Mouse (Mus musculus): ENCODE measurements at regions not wholly inside any gene's neighbourhood (a gene's known extent, or its start where the extent isn't known, plus 50 kb on each side); places are given as distances from the start of the nearest gene placed in this dataset.
A peak's percentile ranks its signal among the peaks of the same experiment; 100 is the strongest.
"Not testable (repeated sequence)": the region's sequence is repeated elsewhere in the genome, so short reads cannot be mapped to it uniquely, and the experiment has no call there.

DNA sequence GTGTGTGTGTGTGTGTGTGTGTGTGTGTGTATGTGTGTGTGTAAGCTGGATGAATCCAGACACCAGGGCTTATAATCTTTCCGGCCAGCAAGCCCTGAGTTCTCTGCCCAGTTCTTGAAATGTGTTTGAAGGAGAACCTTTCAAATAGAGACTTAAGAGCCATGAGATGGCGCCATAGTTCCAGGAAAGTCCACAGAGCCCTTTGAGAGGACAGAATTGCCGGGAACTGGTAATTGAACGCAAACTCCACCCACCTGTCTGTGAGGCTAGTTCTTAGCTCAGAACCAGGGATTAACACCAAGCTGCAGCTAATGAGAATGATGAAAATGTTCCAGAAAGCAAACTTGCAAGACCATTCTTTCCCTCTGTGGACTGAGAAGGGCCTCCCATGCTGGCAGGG is 72.2 kb downstream of the Trim42 start:
- DNase-seq (ENCODE audit: low read depth, low spot score), result peak; percentile 39

DNA sequence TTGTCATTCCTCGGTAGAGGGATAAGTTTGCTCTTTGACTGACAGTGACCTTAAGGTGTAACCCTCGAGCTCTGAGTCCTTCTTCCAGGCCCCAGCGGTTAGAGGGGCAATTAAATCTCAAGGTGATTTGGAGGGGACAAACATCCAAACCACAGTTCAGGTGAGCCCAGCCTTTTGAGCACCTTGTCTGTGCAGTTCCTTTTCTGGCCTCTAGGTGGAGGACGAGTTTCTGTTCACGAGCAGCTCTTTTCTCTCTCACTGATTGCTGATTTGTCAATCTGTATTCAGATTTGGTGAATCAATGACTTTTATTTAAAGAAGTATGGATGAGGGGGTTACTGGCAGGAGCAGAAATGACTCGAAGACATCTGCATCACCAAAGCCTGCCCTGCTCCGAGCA is 74.0 kb downstream of the Trim42 start:
- no peak for DNase-seq (ENCODE audit: low read depth, low spot score)

DNA sequence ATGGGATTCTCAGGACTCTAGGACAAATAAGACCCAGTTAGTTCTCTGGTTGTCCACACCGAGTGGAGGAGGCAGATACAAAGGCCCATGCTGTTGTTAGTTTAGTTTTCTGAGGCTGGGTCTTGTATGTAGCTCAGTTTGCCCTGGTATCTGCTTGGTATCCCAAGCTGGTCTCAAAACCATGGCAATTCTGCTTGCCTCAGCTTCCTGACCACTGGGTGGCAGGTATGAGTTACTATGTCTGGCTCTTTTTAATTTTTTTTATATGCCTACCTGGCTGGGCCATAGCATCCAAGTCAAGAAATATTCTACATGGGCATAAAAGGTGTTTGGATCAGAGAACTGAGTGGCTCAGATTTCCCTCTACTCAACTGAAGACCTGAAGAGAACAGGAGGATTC is 77.9 kb downstream of the Trim42 start:
- DNase-seq (ENCODE audit: low read depth, low spot score), result no peak

DNA sequence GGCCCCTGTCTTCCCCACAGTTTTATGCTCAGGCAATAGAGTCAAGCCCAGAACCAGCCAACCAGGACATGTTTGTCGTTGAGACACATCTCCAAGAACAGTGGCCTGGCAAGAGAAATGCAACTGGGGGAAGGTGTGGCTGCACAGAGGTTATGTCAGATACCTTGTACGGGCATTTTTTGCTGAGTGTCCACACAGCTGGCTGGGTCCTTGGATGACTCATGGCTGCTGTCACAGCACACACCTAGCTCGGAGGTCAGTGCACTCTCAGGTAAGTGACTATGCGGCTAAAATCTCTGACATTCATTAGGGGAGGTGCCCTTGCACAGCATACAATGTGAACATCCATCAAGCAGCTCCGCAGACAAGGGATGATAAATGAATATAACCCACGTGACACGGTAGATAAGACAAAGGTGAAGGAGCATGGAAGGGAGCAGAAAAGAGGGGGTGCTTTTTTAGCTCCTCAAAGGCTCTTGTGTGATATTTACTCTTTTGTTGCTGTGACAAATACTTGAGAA is 85.4 kb downstream of the Trim42 start:
- DNase-seq (ENCODE audit: low read depth, low spot score), result no peak

DNA sequence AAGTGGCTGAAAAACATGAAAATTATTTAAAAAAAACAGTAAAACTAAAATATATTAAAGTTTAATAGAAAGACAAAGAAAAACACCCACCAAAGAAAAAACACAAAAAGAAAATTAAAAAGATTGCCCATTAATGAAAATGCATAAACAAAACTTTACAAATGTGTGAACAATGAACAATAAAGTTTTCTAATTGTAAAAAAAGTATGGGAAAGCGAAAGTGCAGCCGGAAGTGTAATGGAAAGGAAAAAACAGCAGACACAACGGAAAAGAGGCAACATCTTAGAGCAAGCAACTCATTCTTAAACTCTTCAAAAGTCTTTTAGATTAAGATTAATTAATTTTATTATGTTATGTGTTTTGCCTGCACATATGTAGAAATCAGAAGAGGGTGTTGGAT is 87.7 kb downstream of the Trim42 start:
- DNase-seq (ENCODE audit: low read depth, low spot score), result no peak

DNA sequence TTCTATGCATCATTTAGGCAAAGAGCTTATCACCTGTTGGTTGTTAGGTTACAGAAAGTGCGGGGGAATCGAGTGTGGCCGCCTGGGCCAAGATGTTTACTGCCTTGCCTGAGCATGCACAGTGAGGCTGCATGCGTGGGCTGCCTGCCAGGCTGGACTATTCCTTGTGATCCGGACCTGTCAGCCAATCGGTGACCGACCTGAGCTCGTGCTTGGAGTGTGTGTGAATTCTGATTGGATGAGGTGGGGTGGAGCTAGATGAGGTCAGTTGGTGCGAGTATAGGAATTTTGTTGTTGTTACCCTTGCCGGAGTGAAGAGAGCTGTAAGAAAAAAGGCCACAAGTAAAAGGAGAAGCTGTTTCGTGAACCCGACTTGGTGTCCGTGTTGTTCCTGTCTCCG is 94.3 kb downstream of the Trim42 start:
- DNase-seq (ENCODE audit: low read depth, low spot score), result not testable (repeated sequence)

DNA sequence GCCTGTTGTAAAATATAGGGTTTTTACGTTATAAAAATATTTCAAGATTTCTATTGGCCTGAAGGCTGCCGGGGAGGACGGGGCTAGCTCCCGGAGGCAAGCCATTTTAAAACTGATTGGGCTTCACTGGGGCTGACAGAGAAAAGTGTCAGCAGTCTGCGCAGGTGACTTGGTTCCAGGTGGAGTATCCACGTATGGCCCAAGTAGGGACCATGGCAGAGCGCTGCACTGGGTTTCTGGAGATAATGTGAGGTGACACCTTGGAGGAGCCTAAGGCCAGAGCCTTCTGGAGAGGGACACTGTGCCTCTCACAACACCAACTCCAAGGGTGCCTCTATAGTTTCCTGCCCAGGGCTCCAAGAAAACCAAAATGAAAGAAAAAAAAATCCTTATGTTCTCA is 95.9 kb downstream of the Trim42 start:
- no peak for DNase-seq (ENCODE audit: low read depth, low spot score)

DNA sequence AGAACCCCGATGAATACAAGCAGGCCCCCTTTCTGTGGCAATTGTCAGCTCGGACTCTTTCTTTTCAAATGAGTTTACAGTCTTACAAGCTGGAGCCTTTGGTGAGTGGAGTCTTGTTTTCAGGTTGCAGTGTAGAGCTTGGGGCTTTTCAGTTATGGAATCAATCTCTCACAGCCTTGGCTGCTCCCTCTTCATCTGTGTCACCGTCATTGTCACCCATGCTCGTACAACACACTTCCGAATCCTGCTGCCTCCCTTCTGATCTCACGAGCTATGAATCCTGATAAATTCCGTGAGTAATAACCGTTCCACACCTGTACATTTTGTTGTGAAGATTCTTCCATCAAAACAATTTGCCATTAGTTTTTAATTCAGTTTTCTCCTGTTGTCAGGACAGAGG is 97.7 kb downstream of the Trim42 start:
- DNase-seq (ENCODE audit: low read depth, low spot score), result no peak

DNA sequence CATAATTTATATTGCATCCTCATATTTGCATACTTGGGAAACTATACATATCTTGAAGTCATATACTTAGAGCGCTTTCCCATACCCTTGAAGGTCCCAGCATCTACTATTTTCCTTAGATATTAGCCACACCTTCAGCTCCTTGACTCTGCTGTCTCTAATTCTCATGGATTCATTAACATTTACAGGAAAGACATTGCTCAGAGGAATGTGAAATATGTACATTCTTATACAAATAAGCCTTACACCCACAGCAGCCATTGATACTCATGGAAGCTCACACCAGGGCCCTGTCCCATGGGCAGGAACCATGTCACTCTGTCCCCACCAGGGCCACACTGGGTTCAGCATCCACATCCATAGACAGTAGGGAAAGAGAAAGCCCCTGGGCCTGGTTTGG is 122.1 kb downstream of the Trim42 start:
- DNase-seq (ENCODE audit: low read depth, low spot score), result no peak

DNA sequence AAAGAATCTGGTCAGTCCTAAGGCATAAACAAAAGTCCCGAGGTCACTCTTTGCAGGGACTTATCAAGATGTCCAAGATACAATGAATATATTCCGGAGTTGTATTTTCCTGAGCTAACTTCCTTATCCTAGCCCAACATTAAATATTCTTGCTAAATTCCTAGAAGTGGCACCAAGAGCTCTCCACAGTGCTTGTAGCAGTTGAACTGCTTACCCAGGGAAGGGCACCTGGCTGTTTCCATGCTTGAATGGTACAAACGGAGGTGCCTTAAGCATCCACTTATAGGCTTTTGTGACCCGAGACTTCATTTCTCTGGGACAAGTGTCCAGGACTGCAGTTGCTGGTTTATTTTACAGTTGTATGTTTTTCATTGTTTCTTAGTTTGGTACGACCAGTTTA is 115.1 kb upstream of the Slc25a36 start:
- DNase-seq (ENCODE audit: low read depth, low spot score), result no peak

DNA sequence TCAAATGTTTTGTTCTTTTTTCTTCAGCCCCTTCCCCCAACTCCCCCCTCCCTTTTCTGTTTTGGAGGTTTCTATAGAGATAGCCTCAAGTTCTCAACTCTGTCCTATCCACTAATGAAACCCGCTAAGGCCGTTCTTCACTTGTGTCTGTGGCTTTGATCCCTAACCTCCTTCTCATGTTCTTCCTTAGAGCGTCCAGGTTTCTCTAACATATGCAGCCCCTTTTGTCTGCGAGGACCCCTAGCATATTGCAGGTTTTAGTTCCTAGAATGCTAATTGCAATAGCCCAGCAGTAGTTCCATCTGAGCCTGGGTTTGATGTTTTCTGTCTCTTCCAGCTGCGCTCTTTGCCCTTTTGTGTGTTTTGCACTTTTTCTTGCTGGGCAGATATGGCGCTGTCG is 113.6 kb upstream of the Slc25a36 start:
- DNase-seq (ENCODE audit: low read depth, low spot score), result no peak

DNA sequence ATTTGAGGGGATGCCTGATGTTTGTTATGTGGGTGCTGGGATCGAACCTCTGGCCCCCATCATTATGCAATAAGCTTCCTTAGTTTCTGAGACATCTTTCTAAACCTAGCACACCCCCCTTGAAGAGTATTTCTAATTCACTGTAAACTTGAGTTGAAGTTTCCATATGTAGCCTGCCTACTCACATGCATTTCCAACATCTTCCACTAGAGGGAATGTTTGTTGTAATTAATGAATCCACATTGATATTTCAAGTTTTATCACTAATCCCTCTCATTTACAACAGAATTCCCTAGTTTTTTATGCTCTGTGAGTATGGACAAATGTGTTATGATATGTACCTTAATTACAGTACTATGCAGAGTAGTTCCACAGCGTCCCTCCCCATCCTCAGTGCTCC is 103.8 kb upstream of the Slc25a36 start:
- peak; percentile 4 for DNase-seq (ENCODE audit: low read depth, low spot score)

DNA sequence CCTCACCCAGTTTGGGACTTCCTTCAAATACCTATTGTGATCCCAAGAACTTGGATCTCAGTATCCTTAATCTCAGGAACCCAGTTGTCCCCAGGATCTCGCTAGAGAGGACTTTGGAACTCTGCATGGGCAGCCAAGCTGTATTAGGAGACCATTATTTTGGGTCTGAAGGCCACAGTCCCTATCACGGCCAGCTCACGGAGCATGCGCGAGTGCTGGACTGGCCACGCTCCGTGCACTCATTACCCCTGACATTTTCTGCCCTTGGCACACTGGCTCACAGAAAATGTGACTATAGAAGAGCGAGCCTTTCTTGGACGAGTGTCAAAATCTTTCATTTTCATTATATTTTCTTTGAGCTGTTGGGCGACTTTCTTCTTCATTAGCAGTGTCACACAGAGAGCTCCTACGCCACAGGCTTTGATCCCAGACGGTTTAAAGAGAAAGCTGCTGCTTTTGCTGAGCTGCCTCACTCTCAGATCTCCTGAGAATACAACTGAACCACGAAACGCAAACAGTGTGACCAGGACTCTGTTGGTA is 79.4 kb upstream of the Slc25a36 start:
- no peak for DNase-seq (ENCODE audit: low read depth, low spot score)

DNA sequence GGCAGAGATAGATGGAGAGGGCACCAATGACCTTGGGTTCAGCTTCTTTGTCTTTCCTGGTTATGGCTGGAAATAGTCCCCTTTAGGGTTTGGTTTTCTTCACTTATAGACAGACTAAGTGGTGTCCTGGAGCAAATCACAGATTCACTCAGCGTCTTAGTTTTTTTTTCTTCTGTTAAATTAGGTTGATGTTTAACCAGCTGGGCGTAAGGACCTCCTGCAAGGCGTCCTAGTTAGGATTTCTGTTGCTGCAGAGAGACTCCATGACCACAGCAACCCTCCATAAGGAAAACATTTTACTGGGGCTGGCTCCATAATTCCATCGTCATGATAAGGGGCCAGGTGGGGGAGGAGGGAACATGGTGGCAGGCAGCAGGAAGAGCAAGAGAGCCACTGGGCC is 78.7 kb upstream of the Slc25a36 start:
- no peak for DNase-seq (ENCODE audit: low read depth, low spot score)

DNA sequence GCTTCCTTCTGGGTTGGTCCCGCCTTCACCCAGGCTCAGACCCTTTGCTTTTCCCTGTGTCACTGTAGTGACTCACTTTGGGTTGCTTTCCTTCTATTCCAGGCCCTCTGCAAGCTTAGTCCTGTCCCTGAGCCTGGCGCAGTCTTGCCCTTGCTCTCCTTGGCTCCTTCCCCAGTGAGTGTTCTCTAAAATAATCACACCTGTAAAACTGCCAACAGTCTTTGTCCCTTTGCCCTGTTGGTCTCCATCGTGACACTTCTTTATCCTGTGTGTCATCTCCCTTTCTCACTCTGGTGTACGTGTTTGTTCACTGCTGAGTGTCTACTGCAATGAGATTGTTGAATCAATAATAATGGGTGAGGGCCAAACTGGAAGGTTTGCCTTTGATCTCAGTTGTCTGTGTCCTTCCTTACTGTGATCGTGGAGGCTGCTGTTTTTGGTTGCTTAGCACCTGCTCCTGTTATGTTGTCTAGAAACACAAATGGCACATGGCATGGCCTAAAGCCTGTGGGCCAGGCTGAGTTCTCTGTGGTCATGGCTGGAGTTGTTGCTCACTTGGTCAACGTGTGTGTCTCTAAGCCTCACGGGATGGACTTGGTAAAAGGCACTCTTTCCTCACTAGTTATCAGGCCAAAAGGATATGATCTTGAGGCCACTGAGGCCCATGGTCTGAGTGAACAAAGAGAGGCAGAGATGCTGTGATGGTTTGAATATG is 77.8 kb upstream of the Slc25a36 start:
- no peak for DNase-seq (ENCODE audit: low read depth, low spot score)

DNA sequence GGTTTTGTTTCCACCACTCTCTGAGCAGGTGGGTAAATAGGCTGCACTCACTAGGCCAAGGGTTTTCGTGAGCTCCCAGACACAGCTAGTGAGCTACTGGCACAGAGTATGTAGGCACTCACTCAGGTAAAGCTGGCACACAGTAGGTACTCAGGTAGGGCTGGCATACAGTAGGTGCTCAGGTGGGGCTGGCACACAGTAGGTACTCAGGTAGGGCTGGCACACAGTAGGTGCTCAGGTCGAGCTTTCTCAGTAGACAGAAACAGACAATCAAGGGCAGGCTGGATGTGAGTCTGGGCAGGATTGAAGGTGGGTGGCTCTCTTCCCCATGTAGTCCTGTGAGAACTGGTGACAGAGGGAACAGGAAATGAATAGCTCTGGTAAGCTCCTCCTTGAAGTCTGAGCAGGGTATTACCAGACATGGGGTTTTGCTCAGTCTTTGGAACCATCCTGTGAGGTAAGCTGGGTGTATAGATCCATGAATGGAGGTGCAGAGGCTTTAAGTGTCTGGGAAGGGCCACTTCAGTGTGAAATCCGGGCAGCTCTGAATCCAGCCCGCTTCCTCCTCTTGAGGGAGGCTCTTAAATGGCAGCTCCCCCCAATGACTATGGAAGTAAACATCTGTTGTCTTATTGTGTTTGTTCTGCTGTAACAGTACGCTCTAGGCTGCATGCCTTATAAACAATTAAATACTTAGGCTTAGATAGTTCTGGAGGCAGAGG is 62.4 kb upstream of the Slc25a36 start:
- DNase-seq (ENCODE audit: low read depth, low spot score), result no peak

DNA sequence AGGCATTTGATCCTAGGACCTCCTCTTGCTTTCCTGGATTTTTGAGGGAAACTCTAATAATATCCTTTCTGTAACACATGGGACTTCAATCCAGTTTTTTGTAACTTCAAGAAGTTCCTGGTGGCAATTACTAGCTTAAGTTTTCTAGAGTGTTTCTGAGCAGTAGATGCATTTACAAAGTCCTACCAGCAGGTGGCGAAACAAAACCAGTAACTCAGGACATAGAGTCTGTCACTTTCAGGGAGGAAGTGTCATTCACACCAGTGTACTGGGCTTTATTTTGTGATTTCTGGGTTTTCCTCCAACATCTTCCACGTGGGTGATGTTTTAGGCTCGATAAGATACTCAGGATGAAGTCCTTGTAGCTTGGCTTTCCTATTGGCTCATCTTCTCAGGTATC is 61.1 kb upstream of the Slc25a36 start:
- peak; percentile 32 for DNase-seq (ENCODE audit: low read depth, low spot score)

DNA sequence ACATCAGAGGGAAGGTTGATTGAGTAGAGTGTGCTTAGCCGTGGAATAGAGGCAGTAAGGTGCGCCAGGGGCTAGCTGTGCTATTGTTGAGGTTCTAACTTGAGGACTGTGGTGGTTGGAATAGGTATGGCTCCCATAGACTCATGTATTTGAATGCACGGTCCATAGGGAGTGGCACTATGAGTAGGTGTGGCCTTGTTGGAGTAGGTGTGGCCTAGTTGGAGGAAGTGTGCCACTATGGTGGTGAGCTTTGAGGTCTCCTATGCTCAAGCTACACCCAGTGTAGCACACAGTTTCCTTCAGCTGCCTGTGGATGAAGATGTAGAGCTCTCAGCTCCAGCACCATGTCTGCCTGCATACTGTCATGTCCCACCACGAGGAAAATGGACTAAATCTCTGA is 60.5 kb upstream of the Slc25a36 start:
- no peak for DNase-seq (ENCODE audit: low read depth, low spot score)

DNA sequence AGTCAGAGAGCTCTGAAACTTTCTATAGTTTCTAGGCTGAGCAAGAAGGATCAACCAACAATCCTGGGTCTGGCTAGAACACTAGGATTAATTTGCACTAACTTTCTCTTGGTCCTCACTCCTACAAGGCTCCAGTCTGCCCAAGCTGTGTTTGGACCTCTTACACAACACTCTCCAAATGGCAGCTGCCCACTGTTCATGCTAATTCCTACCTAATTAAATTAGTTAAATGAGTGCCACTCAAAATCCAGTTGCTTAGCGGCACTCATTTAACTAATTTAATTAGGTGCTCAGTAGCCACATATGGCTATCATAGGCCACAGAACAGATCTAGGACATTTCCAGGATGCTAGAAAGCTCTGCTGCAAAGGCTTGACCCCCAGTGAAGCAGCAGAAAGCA is 59.9 kb upstream of the Slc25a36 start:
- DNase-seq (ENCODE audit: low read depth, low spot score), result no peak

DNA sequence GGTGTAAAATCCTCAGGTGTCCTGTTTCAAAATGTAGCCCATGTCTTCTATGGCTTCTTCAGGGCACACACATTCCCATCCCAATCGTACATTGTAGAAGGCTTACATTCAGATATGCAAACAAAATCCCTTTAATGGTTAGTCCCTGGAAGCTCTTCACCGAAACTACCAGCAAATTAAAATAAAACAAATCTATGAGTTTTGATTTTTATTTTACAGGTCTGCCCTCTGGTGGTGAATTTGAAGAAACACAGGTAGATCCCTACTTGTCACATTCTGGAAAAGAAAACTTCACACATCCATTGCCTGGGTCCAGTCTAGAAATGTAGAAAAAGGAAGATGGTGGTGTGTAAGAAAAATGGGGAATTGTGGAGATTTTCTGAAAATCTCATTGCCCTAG is 51.5 kb upstream of the Slc25a36 start:
- DNase-seq (ENCODE audit: low read depth, low spot score), result peak; percentile 16

All from embryo, embryonic 11.5 days (tissue).